Mouse (Mus musculus) lung, postnatal 0 days (tissue): Measurements from ENCODE around the gene Sstr2. TPM values are rescaled to one million over a fixed set of nuclear protein-coding genes. Genes with fewer than 3 reads are reported as not detected.

ENCODE experiments used
- ATAC-seq: fragments of 200-750 bp; cut with Nextera tagmentation; 2 replicates; pipeline ENCODE4 v1.8.0; 2017; ENCODE audit warnings: moderate library complexity
- DNase-seq: peaks from one replicate; pipeline ENCODE4 v3.0.0-alpha.2; 2016; ENCODE audit warnings: low spot score
- H3K27ac ChIP-seq: fragments of 300-500 bp; sonication (generic); 2 replicates; pipeline ENCODE4 v1.5.1; 2014; ENCODE audit warnings: antibody characterized with exemption, mild to moderate bottlenecking, low read length, mixed read lengths
- H3K27me3 ChIP-seq: fragments of 300-500 bp; sonication (generic); replicated peaks from 2 replicates; pipeline ENCODE4 v1.6.1; 2014; ENCODE audit warnings: low read length, mixed read lengths; ENCODE audit not compliant: insufficient read depth
- H3K36me3 ChIP-seq: fragments of 300-500 bp; sonication (generic); 2 replicates; pipeline ENCODE4 v1.6.1; 2014; ENCODE audit warnings: low read length, mixed read lengths; ENCODE audit not compliant: insufficient read depth
- H3K4me1 ChIP-seq: fragments of 300-500 bp; sonication (generic); 2 replicates; pipeline ENCODE4 v1.6.1; 2014; ENCODE audit warnings: antibody characterized with exemption, low read depth, low read length, mixed read lengths; ENCODE audit not compliant: insufficient read depth
- H3K4me2 ChIP-seq: fragments of 300-500 bp; sonication (generic); replicated peaks from 2 replicates; pipeline ENCODE4 v1.6.1; 2014; ENCODE audit warnings: low read depth, mild to moderate bottlenecking, low read length, moderate library complexity, mixed read lengths
- H3K4me3 ChIP-seq: fragments of 300-500 bp; sonication (generic); 2 replicates; pipeline ENCODE4 v1.5.1; 2014; ENCODE audit warnings: low read depth, low read length
- H3K9ac ChIP-seq: fragments of 300-500 bp; sonication (generic); replicated peaks from 2 replicates; pipeline ENCODE4 v1.6.1; 2014; ENCODE audit warnings: low read depth, mild to moderate bottlenecking
- H3K9me3 ChIP-seq: fragments of 300-500 bp; sonication (generic); 2 replicates; pipeline ENCODE4 v1.6.1; 2016; ENCODE audit warnings: low read length, mixed read lengths
- CTCF ChIP-seq: IDR thresholded peaks from 2 replicates; pipeline ENCODE4 v1.5.1; 2016; ENCODE audit warnings: antibody characterized with exemption, mild to moderate bottlenecking
- EP300 ChIP-seq: IDR thresholded peaks from 2 replicates; pipeline ENCODE4 v1.6.1; 2016; ENCODE audit warnings: antibody characterized with exemption, mild to moderate bottlenecking, control low read depth
- WGBS: fragments of 180-500 bp; shearing (Covaris S2); extraction: QIAGEN DNeasy Blood & Tissue Kit; methylation state at CpG from one replicate; pipeline ENCODE4 v1.1.7; 2014; 5-methylcytosine and 5-hydroxymethylcytosine counted together
- polyA plus RNA-seq: library from polyadenylated mRNA; unstranded; fragments of >200 nt; fragmentation: Nextera tagmentation; extraction: Ambion mirVana; gene quantifications from 2 replicates; pipeline ENCODE4 v1.2.1, GENCODE M21; 2015

Sstr2 gene
- 3.9 and 4.0 TPM in 2 replicates for polyA plus RNA-seq

- H3K36me3 ChIP-seq: no peaks in the 10 kb centered on the region
- peaks cover 14% of the 10 kb centered on the region; the same call in 1 of the 2 replicates for H3K4me1 ChIP-seq
- no peak within 1 kb of the TSS for H3K27ac ChIP-seq
- DNase-seq (peak; percentile 54), ATAC-seq (peak; percentile 80)
- peak within 1 kb of the TSS; percentile 38 for H3K4me3 ChIP-seq
- H3K9me3 ChIP-seq: no peaks in the 10 kb centered on the region
- peaks cover 10% of the 10 kb centered on the region for H3K27me3 ChIP-seq
- H3K4me2 ChIP-seq: peak within 1 kb of the TSS; percentile 66
- H3K9ac ChIP-seq: no peak within 1 kb of the TSS
- peak; percentile 12; the same call in 1 of the 2 replicates for TF ChIP-seq CTCF
- TF ChIP-seq EP300: no peak
- 1% methylated on average over 49 of the region's 54 CpGs for WGBS
Observed at GRCm38 (mm10) chr11:113618672-113619419, at the start of gene Sstr2. Gene Sstr2 (plus strand): TSS chr11:113619342.

- Histone ChIP-seq H3K27me3 (no peaks in the 10 kb centered on the region), H3K9me3 (no peaks in the 10 kb centered on the region), H3K4me1 (no peaks in the 10 kb centered on the region), H3K27ac (no peak overlapping the region), H3K4me3 (no peak overlapping the region), H3K9ac (no peak overlapping the region), H3K4me2 (no peak overlapping the region), H3K36me3 (no peaks in the 10 kb centered on the region)
- ATAC-seq (no peak), DNase-seq (no peak)
- no peak for TF ChIP-seq CTCF
- TF ChIP-seq EP300: no peak
Observed at GRCm38 (mm10) chr11:113571616-113572015, 47.5 kb upstream of the Sstr2 start.

GRCm38 (mm10) chr11:113572641-113573040, 46.5 kb upstream of the Sstr2 start:
- no peak overlapping the region for H3K9ac ChIP-seq
- ATAC-seq (no peak), DNase-seq (peak; percentile 23)
- H3K9me3 ChIP-seq: no peaks in the 10 kb centered on the region
- TF ChIP-seq CTCF (no peak), EP300 (no peak)
- no peaks in the 10 kb centered on the region for H3K27me3 ChIP-seq
- H3K4me2 ChIP-seq: no peak overlapping the region
- H3K4me3 ChIP-seq: no peak overlapping the region
- no peak overlapping the region for H3K27ac ChIP-seq
- 43% methylated on average over 6 of the region's 6 CpGs for WGBS
- no peaks in the 10 kb centered on the region for H3K4me1 ChIP-seq
- no peaks in the 10 kb centered on the region for H3K36me3 ChIP-seq

GRCm38 (mm10) chr11:113577221-113577620, 41.9 kb upstream of the Sstr2 start:
- DNase-seq (no peak), ATAC-seq (no peak)
- Histone ChIP-seq H3K4me1 (no peaks in the 10 kb centered on the region), H3K27ac (no peak overlapping the region), H3K4me2 (no peak overlapping the region), H3K9me3 (no peaks in the 10 kb centered on the region), H3K4me3 (no peak overlapping the region), H3K27me3 (no peaks in the 10 kb centered on the region), H3K36me3 (no peaks in the 10 kb centered on the region), H3K9ac (no peak overlapping the region)
- 89% methylated on average over 4 of the region's 4 CpGs for WGBS
- TF ChIP-seq EP300 (no peak), CTCF (no peak)

- peak; percentile 45 for DNase-seq
- H3K4me2 ChIP-seq: no peak overlapping the region
- H3K9ac ChIP-seq: no peak overlapping the region
- H3K4me1 ChIP-seq: no peaks in the 10 kb centered on the region
- H3K36me3 ChIP-seq: no peaks in the 10 kb centered on the region
- peak overlapping the region; percentile 43; the same call in 1 of the 2 replicates for H3K27ac ChIP-seq
- peak; percentile 54 for TF ChIP-seq EP300
- TF ChIP-seq CTCF: no peak
- no peak overlapping the region for H3K4me3 ChIP-seq
- 47% methylated on average over 11 of the region's 11 CpGs for WGBS
- peak; percentile 91 for ATAC-seq
- H3K27me3 ChIP-seq: no peaks in the 10 kb centered on the region
- no peaks in the 10 kb centered on the region for H3K9me3 ChIP-seq
Observed at GRCm38 (mm10) chr11:113583879-113584661, 35.1 kb upstream of the Sstr2 start.

GRCm38 (mm10) chr11:113586423-113586822, 32.7 kb upstream of the Sstr2 start:
- H3K36me3 ChIP-seq: no peaks in the 10 kb centered on the region
- H3K27ac ChIP-seq: no peak overlapping the region
- no peaks in the 10 kb centered on the region for H3K27me3 ChIP-seq
- TF ChIP-seq CTCF (no peak), EP300 (no peak)
- DNase-seq: no peak
- H3K9ac ChIP-seq: no peak overlapping the region
- WGBS: 73% methylated on average over 6 of the region's 6 CpGs
- H3K4me1 ChIP-seq: no peaks in the 10 kb centered on the region
- H3K4me2 ChIP-seq: no peak overlapping the region
- no peak for ATAC-seq
- H3K9me3 ChIP-seq: no peaks in the 10 kb centered on the region
- H3K4me3 ChIP-seq: no peak overlapping the region
